Mouse (Mus musculus) CD8-positive naive resting alpha-beta T cell, adult 57 days (primary cell): ENCODE data around the gene Agap1. TPM values are rescaled to one million over a fixed set of nuclear protein-coding genes. Genes with fewer than 3 reads are reported as not detected.

Source experiments
- total RNA-seq: library from RNA; stranded (reverse); gene quantifications from one replicate; pipeline ENCODE4 v1.2.4, GENCODE M21; 2023

Agap1 gene
- total RNA-seq, result 0.18 TPM

GRCm38 (mm10) chr1:89454196-89455123 lies at the start of gene Agap1:
Agap1 (plus strand) TSS chr1:89454806.

GRCm38 (mm10) chr1:89931120-89931519 lies 476.5 kb downstream of the Agap1 start, which contains the start of gene Gbx2:
Gbx2 (minus strand) TSS chr1:89931179.

